Mouse (Mus musculus) neural tube, embryonic 11.5 days (tissue): Measurements from ENCODE around the gene Med12. TPM values are rescaled to one million over a fixed set of nuclear protein-coding genes. Genes with fewer than 3 reads are reported as not detected.

Source experiments
- ATAC-seq: fragments of 200-750 bp; cut with Nextera tagmentation; 2 replicates; pipeline ENCODE4 v1.8.0; 2017; ENCODE audit warnings: moderate number of reproducible peaks, mild to moderate bottlenecking, moderate TSS enrichment, moderate library complexity; ENCODE audit not compliant: insufficient read depth, low FRiP score, low TSS enrichment
- DNase-seq: peaks from one replicate; pipeline ENCODE4 v3.0.0-alpha.2; 2015; ENCODE audit warnings: low spot score
- H3K27ac ChIP-seq: fragments of 300-500 bp; sonication (generic); 2 replicates; pipeline ENCODE4 v1.5.1; 2014; ENCODE audit warnings: low read depth, mild to moderate bottlenecking, low read length
- H3K27me3 ChIP-seq: fragments of 300-500 bp; sonication (generic); 2 replicates; pipeline ENCODE4 v1.6.1; 2014; ENCODE audit warnings: mild to moderate bottlenecking, low read length, mixed read lengths; ENCODE audit not compliant: control insufficient read depth, insufficient read depth
- H3K36me3 ChIP-seq: fragments of 300-500 bp; sonication (generic); 2 replicates; pipeline ENCODE4 v1.6.1; 2014; ENCODE audit warnings: mild to moderate bottlenecking, low read length, moderate library complexity, mixed read lengths; ENCODE audit not compliant: control insufficient read depth, insufficient read depth
- H3K4me1 ChIP-seq: fragments of 300-500 bp; sonication (generic); 2 replicates; pipeline ENCODE4 v1.6.1; 2014; ENCODE audit warnings: low read length, mixed read lengths; ENCODE audit not compliant: control insufficient read depth, insufficient read depth
- H3K4me2 ChIP-seq: fragments of 300-500 bp; sonication (generic); 2 replicates; pipeline ENCODE4 v1.6.1; 2014; ENCODE audit warnings: low read depth, mild to moderate bottlenecking, moderate library complexity
- H3K4me3 ChIP-seq: fragments of 300-500 bp; sonication (generic); 2 replicates; pipeline ENCODE4 v1.5.1; 2014; ENCODE audit warnings: low read depth, low read length
- H3K9ac ChIP-seq: fragments of 300-500 bp; sonication (generic); 2 replicates; pipeline ENCODE4 v1.6.1; 2014; ENCODE audit warnings: mild to moderate bottlenecking, low read length
- H3K9me3 ChIP-seq: fragments of 300-500 bp; sonication (generic); 2 replicates; pipeline ENCODE4 v1.6.1; 2016; ENCODE audit warnings: low read length; ENCODE audit not compliant: control insufficient read depth
- WGBS: fragments of 180-500 bp; shearing (Covaris S2); extraction: QIAGEN DNeasy Blood & Tissue Kit; methylation state at CpG from one replicate; pipeline ENCODE4 v1.1.7; 2014; 5-methylcytosine and 5-hydroxymethylcytosine counted together
- polyA plus RNA-seq: library from polyadenylated mRNA; unstranded; fragments of >200 nt; fragmentation: Nextera tagmentation; extraction: Ambion mirVana; gene quantifications from 2 replicates; pipeline ENCODE4 v1.2.1, GENCODE M21; 2014

The Med12 gene
- polyA plus RNA-seq, 1 experiment from 2014 or later: 41.2 TPM

DNA sequence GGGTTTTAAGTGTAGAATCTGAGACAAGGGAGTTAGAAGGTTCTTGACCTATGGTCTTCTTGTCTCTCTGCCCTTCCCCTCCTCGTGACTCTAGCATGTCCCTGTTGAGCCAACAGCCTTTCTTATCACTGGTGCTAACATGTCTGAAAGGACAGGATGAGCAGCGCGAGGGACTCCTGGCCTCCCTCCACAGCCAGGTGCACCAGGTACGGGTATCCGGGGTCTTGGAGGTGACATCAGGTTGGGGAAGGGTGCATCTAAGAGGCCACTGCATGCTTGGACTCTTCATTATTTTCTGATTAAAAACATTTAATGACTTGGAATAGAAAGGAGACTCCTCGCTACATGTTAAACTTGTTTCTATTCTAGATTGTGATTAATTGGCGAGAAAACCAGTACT lies 15.2 kb downstream of the Med12 start:
- H3K36me3 ChIP-seq: peaks cover 7% of the 10 kb centered on the region
- H3K9me3 ChIP-seq: no peaks in the 10 kb centered on the region
- ATAC-seq: no peak
- no peak for DNase-seq
- H3K4me3 ChIP-seq: no peak overlapping the region
- H3K9ac ChIP-seq: no peak overlapping the region
- no peaks in the 10 kb centered on the region for H3K4me1 ChIP-seq
- WGBS: 85% methylated on average over 7 of the region's 7 CpGs
- H3K4me2 ChIP-seq: no peak overlapping the region
- no peaks in the 10 kb centered on the region for H3K27me3 ChIP-seq
- no peak overlapping the region for H3K27ac ChIP-seq

DNA sequence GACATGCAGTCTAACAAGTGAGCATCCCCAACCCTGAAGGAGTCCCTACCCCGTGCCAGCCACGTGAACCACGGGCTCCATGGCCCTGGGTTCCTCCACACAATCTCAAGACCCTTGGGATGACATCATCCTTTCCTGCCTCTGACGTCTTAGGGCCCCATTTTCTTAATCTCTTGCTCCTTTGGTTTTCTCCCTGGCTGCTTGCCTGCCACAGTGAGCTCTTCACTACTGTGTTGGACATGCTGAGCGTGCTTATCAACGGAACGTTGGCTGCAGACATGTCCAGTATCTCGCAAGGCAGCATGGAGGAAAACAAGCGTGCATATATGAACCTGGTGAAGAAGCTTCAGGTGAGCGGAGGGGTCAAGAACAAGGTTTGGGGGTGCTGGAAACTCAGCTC lies 16.3 kb downstream of the Med12 start:
- peaks cover 7% of the 10 kb centered on the region for H3K36me3 ChIP-seq
- H3K27ac ChIP-seq: no peak overlapping the region
- DNase-seq: no peak
- no peak overlapping the region for H3K4me3 ChIP-seq
- H3K4me2 ChIP-seq: no peak overlapping the region
- H3K9ac ChIP-seq: no peak overlapping the region
- ATAC-seq: no peak
- WGBS: 87% methylated on average over 10 of the region's 10 CpGs
- no peaks in the 10 kb centered on the region for H3K4me1 ChIP-seq
- H3K27me3 ChIP-seq: no peaks in the 10 kb centered on the region
- H3K9me3 ChIP-seq: no peaks in the 10 kb centered on the region

DNA sequence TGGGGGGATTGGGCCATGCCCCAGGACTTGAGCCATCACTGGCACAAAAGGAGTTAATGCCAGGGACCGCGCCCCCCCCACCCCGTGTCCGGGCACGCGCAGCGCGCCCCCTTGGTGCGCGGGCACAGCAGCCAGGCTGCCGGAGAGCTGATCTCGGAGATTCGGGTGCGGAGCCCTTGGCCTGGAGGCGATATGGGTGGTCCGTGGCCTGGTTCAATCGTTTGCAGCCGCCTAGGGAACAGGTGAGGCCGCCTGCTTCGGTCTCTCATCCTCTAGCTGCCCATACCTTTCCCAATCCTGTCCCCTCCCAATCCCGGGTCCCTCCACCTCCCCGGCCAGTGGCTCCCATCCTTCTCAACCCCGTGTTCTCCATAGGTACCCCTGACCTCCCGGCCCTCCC lies 25.2 kb downstream of the Med12 start, which contains the start of gene Nlgn3:
Nlgn3 (plus strand) TSS at position 114 of the 400 bp plus-strand sequence.
- Histone ChIP-seq H3K4me1 (no peaks in the 10 kb centered on the region), H3K4me2 (peak within 1 kb of the TSS; percentile 46), H3K9me3 (no peaks in the 10 kb centered on the region), H3K9ac (peak within 1 kb of the TSS; percentile 52), H3K27me3 (no peaks in the 10 kb centered on the region), H3K27ac (0 out of 2 replicates have a peak within 1 kb of the TSS, but pooled peaks have one; percentile 10), H3K36me3 (no peaks in the 10 kb centered on the region; the same call in 1 of the 2 replicates), H3K4me3 (peak within 1 kb of the TSS; percentile 37)
- WGBS: 10% methylated on average over 14 of the region's 24 CpGs
- ATAC-seq (peak; percentile 29; the same call in 1 of the 2 replicates), DNase-seq (peak; percentile 44)

DNA sequence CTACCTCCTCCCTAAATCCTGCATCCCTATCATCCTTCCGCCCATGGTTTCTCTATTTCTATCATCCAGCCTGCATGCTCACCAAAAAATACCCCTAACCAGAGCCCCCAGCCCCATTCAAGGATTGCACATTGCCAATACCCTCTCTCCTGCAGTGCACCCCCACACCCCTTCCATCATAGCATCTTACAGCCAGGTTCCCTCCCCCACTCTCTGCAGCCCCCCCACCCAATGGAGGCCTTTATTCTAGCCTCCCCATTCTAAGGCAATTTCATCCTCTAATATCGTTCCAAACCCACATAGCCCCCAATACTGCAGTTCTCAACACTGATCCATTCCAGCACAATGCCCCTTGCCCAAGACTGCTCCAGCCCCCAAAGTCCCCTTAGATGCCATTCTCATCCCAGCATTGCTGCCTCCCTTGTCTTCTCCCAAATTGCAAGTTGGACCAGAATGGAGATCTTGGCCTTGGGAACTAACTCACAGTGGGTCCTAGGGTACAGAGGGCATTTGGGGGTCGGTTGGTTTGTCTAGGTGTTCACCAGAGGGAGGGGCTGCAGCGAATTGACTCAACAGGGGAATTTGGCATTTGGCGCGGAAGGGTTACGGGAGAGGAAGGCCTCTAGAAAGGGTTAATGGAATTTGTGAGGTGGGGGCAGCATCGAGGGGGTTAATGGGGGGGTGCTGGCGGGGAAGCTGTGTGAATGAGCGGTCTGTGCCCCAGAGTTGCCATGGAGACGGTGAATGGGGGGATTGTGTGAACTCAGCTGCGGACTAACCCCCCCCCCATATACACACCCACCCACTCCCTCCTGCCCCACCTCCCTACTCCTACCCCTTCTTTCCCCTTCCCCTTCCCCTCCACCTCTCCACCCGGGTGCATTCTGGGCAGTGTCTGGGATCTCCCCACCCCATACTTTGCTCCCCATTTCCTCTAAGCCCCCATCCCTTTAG lies 25.9 kb downstream of the Med12 start:
- Histone ChIP-seq H3K27ac (0 out of 2 replicates have a peak overlapping the region, but pooled peaks have one; percentile 20), H3K4me1 (no peaks in the 10 kb centered on the region), H3K4me2 (peak overlapping the region; percentile 46), H3K4me3 (peak overlapping the region; percentile 37), H3K9me3 (no peaks in the 10 kb centered on the region), H3K9ac (peak overlapping the region; percentile 52), H3K36me3 (no peaks in the 10 kb centered on the region; the same call in 1 of the 2 replicates), H3K27me3 (no peaks in the 10 kb centered on the region)
- ATAC-seq: peak; percentile 83
- WGBS: 15% methylated on average over 10 of the region's 13 CpGs
- peak; percentile 51 for DNase-seq

DNA sequence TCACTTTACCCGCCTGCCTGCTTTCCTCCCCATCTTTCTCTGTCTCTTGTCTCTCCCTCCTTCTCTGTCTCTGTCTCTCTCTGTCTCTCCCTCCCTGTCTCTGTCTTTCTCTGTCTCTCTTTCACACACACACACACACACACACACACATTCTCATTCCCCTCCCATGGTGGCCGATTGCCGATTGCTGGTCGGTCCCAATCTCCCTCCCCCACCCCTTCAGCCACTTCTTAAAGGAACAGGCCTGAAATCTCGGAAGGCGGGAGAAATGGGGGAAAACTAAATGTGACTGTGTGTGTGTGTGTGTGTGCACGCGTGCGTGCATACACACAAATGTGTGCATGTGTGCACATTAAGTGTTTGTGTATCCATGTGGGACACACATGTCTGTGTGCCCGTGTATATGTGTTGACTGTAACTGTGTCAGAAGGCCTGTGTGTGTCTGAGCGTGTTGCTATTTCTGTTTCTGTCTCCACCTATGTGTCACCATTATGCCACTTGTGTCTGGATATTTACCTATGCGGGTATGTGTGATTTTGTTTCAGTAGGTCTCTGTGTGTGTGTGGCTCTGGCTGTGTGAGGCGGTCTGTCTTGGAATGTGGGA lies 26.7 kb downstream of the Med12 start:
- ATAC-seq (peak; percentile 21; the same call in 1 of the 2 replicates), DNase-seq (peak; percentile 53)
- H3K4me3 ChIP-seq: peak overlapping the region; percentile 37
- H3K9ac ChIP-seq: 0 out of 2 replicates have a peak overlapping the region, but pooled peaks have one; percentile 23
- WGBS: 33% methylated on average over 12 of the region's 13 CpGs
- H3K9me3 ChIP-seq: no peaks in the 10 kb centered on the region
- H3K27ac ChIP-seq: peak overlapping the region; percentile 20; the same call in 1 of the 2 replicates
- 0 out of 2 replicates have a peak, but pooled peaks cover 3% of the 10 kb centered on the region for H3K27me3 ChIP-seq
- H3K4me2 ChIP-seq: peak overlapping the region; percentile 46
- no peaks in the 10 kb centered on the region for H3K4me1 ChIP-seq
- no peaks in the 10 kb centered on the region; the same call in 1 of the 2 replicates for H3K36me3 ChIP-seq

DNA sequence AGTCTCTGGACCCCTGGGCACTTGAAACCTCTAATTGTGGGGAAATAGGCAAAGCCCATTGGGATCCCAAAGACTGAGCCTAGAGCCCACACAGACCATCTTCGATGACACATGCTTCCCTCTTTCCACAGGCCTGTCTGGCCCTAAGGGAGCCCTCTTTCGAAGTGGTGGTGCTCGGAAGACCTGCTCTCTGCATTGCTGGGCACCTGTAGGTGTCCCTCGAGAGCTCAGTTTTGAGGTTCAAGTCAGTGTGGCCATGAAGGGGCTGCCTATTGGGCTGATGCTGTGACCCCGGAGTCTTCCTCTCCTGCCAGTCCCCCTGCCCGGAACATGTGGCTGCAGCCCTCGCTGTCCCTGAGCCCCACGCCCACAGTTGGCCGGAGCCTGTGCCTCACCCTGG lies 27.8 kb downstream of the Med12 start:
- no peaks in the 10 kb centered on the region for H3K9me3 ChIP-seq
- ATAC-seq (no peak), DNase-seq (no peak)
- H3K4me1 ChIP-seq: no peaks in the 10 kb centered on the region
- H3K4me3 ChIP-seq: no peak overlapping the region
- no peaks in the 10 kb centered on the region; the same call in 1 of the 2 replicates for H3K36me3 ChIP-seq
- no peak overlapping the region for H3K9ac ChIP-seq
- H3K27me3 ChIP-seq: 0 out of 2 replicates have a peak, but pooled peaks cover 3% of the 10 kb centered on the region
- no peak overlapping the region for H3K27ac ChIP-seq
- no peak overlapping the region for H3K4me2 ChIP-seq
- WGBS: 70% methylated on average over 9 of the region's 9 CpGs

DNA sequence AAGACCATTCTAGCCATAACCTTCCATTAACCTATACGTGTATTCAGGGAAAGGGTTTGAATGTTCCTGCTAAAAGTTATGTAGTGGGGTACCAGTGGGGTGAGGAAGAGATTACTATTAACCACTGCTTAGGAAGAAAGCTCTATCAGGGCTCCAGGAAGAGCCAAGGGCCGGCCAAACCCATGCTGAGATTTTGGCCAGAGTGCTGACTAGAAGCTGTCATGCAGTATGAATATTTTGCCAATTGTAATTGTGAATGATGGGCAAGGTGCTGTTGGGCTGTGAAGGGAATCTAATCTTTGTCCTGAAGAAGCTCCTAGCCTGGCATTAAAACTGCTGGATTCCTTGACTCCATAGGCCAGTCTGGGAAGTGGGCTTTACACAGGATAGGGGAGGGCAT lies 30.8 kb downstream of the Med12 start:
- ATAC-seq (no peak), DNase-seq (no peak)
- Histone ChIP-seq H3K9me3 (no peaks in the 10 kb centered on the region), H3K27me3 (0 out of 2 replicates have a peak, but pooled peaks cover 3% of the 10 kb centered on the region), H3K4me2 (no peak overlapping the region), H3K4me3 (no peak overlapping the region), H3K27ac (no peak overlapping the region), H3K4me1 (no peaks in the 10 kb centered on the region), H3K9ac (no peak overlapping the region), H3K36me3 (no peaks in the 10 kb centered on the region)
- WGBS: 58% methylated on average over 2 of the region's 2 CpGs

DNA sequence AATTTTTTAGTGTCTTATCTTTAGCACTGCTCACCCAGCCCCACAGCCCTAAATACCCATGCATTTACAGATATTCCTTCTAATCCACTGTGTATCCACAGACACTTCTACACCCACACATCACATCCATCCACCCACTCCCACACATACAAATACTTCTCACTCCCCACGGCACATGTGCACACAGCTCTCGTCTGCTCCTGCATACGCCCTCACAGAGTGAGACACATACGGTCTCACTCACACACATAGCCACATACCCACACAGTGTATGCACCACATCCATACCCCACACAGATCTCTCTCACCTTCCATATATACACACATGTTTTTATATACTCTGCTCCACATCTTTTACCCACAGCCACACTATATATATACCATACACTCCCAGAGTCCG lies 35.5 kb downstream of the Med12 start:
- H3K4me2 ChIP-seq: no peak overlapping the region
- H3K27ac ChIP-seq: no peak overlapping the region
- no peak overlapping the region for H3K4me3 ChIP-seq
- H3K27me3 ChIP-seq: 0 out of 2 replicates have a peak, but pooled peaks cover 3% of the 10 kb centered on the region
- no peaks in the 10 kb centered on the region for H3K9me3 ChIP-seq
- no peak overlapping the region for H3K9ac ChIP-seq
- no peak for ATAC-seq
- H3K4me1 ChIP-seq: no peaks in the 10 kb centered on the region
- no peaks in the 10 kb centered on the region for H3K36me3 ChIP-seq
- WGBS: 91% methylated on average over 5 of the region's 5 CpGs
- no peak for DNase-seq
